Mouse (Mus musculus): ENCODE data around the gene Dennd2c. TPM values are rescaled to one million over a fixed set of nuclear protein-coding genes. Genes with fewer than 3 reads are reported as not detected.

Dennd2c gene
- polyA plus RNA-seq, 1 experiment, result 0.71 TPM

- no peak for TF ChIP-seq GATA1 (IDR thresholded peaks at IDR 0.05; ENCODE audit: low read length)
Observed at GRCm38 (mm10) chr3:103098662-103099061, 3.7 kb upstream of the Dennd2c start.

GRCm38 (mm10) chr3:103099667-103100066, 2.7 kb upstream of the Dennd2c start:
- no peak for TF ChIP-seq GATA1 (IDR thresholded peaks at IDR 0.05; ENCODE audit: low read length)

GRCm38 (mm10) chr3:103100735-103101134, 1.7 kb upstream of the Dennd2c start:
- no peak for TF ChIP-seq GATA1 (IDR thresholded peaks at IDR 0.05; ENCODE audit: low read length)

- TF ChIP-seq GATA1 (IDR thresholded peaks at IDR 0.05; ENCODE audit: low read length), result no peak
Observed at GRCm38 (mm10) chr3:103101194-103101593, 1.2 kb upstream of the Dennd2c start.

GRCm38 (mm10) chr3:103101909-103102308, 495 bp upstream of the Dennd2c start:
- TF ChIP-seq GATA1 (IDR thresholded peaks at IDR 0.05; ENCODE audit: low read length), result no peak

- no peak for TF ChIP-seq GATA1 (IDR thresholded peaks at IDR 0.05; ENCODE audit: low read length)
Observed at GRCm38 (mm10) chr3:103107565-103108240, 5.3 kb downstream of the Dennd2c start.

- no peak for TF ChIP-seq GATA1 (IDR thresholded peaks at IDR 0.05; ENCODE audit: low read length)
Observed at GRCm38 (mm10) chr3:103112216-103112615, 9.8 kb downstream of the Dennd2c start.

- TF ChIP-seq GATA1 (IDR thresholded peaks at IDR 0.05; ENCODE audit: low read length), result no peak
Observed at GRCm38 (mm10) chr3:103123636-103124035, 21.2 kb downstream of the Dennd2c start.

- TF ChIP-seq GATA1 (IDR thresholded peaks at IDR 0.05; ENCODE audit: low read length), result no peak
Observed at GRCm38 (mm10) chr3:103126138-103126537, 23.7 kb downstream of the Dennd2c start.

GRCm38 (mm10) chr3:103127177-103127576, 24.8 kb downstream of the Dennd2c start:
- TF ChIP-seq GATA1 (IDR thresholded peaks at IDR 0.05; ENCODE audit: low read length), result no peak

- TF ChIP-seq GATA1 (IDR thresholded peaks at IDR 0.05; ENCODE audit: low read length), result no peak
Observed at GRCm38 (mm10) chr3:103127721-103128120, 25.3 kb downstream of the Dennd2c start.

- TF ChIP-seq GATA1 (IDR thresholded peaks at IDR 0.05; ENCODE audit: low read length), result no peak
Observed at GRCm38 (mm10) chr3:103128251-103128650, 25.8 kb downstream of the Dennd2c start.

- TF ChIP-seq GATA1 (IDR thresholded peaks at IDR 0.05; ENCODE audit: low read length), result no peak
Observed at GRCm38 (mm10) chr3:103129367-103130159, 27.2 kb downstream of the Dennd2c start.

- no peak for TF ChIP-seq GATA1 (IDR thresholded peaks at IDR 0.05; ENCODE audit: low read length)
Observed at GRCm38 (mm10) chr3:103130236-103130751, 27.9 kb downstream of the Dennd2c start.

GRCm38 (mm10) chr3:103133098-103133497, 30.7 kb downstream of the Dennd2c start:
- TF ChIP-seq GATA1 (IDR thresholded peaks at IDR 0.05; ENCODE audit: low read length), result no peak

- no peak for TF ChIP-seq GATA1 (IDR thresholded peaks at IDR 0.05; ENCODE audit: low read length)
Observed at GRCm38 (mm10) chr3:103136414-103137077, 34.1 kb downstream of the Dennd2c start.

Data from G1E-ER4 (cell line).